Mouse (Mus musculus) hematopoietic stem cell, adult 5-6 weeks (primary cell): ENCODE measurements around the gene Sema3d. TPM values are rescaled to one million over a fixed set of nuclear protein-coding genes. Genes with fewer than 3 reads are reported as not detected.

Experiments
- ATAC-seq, 2 experiments: fragments of 125-278 bp in 1 of 2; replicated peaks in 1 of 2; 2 replicates each; pipeline ENCODE4 v1.8.0; 2016 to 2017; ENCODE audit warnings: inconsistent platforms in 2 of 2, mild to moderate bottlenecking in 2 of 2, moderate number of reproducible peaks in 2 of 2, low read depth in 1 of 2, moderate TSS enrichment in 1 of 2; ENCODE audit not compliant: low FRiP score in 2 of 2, poor library complexity in 2 of 2, severe bottlenecking in 2 of 2, insufficient read depth in 1 of 2, low TSS enrichment in 1 of 2
- total RNA-seq: library from RNA; stranded (forward); fragments of 172-1452, 232-1000 nt; gene quantifications from 2 replicates; pipeline ENCODE4 v1.2.3, GENCODE M21; 2017

Gene Sema3d
- total RNA-seq, result 16.8 and 28.8 TPM in 2 replicates

DNA sequence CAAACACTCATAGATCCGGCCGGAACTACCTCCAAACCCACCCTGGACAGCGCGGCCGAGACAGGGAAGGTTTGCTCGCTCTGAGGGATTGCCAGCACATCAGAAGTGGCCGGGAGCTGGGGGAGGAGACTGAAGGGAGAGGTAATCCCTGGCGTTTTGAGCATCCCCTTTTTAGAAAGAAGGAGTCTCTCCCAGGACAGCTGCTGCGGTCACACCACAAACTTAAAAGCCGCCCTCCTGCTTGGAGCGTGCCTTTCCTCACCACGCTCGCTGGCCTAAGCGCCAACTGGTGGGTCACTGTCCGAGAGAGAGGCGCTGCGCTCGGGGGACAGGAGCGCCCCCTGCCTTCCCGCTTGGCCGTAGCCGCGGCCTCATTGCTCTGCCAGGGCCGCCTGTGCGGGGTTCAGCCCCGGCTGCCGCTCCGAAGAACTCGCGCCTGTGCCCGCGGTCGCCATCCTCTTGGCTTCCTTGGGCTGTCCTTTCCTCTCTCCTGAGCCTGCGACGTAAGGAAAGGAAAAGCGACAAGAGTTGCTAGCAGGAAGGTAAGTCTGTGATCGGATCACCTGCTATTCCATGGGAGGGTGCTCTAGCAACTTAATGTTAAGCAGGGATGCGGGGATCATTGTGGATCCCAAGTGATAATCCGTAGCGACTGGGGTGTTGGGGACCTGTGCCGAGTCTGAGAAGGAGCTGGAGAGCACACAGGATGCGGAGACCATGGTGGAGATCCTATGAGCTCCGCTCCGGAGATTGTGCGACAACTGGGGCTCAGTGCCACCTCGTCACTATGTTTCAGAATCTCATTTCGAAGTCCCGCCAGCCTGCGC, at the start of gene Sema3d:
Gene Sema3d (plus strand): TSS at position 253 of the 827 bp plus-strand sequence.
- ATAC-seq, result peak; percentile 84 to 91

- ATAC-seq, result no peak
Observed at GRCm38 (mm10) chr5:12377261-12377660, 5.9 kb upstream of the Sema3d start.

DNA sequence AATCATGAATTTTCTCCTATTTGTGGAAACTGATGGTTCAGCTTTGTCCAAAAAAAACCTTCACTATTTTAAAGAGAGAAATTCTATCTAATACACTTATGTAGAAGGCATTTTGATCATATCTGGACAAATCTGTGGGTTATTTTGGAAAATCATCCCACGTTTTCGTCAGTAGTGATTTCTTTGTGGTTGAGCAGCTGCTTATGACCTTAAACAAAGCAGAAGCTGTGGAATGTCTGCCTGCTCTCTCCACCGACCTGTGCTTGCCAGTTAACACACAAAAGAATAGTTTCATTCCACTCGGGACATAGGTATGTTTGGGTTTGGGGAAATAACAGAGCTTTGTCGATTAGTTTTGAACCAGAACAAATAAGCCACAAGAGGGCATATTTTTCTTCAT, 4.3 kb upstream of the Sema3d start:
- ATAC-seq, result no peak

DNA sequence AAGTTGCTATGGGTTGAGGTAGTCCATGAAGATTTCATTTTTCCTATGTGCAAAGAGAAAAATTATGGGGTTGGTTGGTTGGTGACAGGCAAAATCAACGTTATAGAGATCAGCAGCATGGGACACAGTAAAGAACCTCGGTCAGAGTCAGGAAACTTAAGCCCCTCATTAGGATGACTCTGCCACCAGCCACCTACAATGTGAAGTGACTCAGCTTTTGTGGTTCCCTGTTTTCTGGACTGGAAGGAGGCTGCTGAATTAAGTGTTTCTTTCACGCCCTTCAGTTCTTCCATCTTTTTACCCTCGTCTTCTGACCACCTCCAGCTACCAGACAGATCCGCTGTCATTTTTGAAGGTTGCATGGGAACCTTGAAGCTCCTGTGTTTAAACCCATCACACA, 1.2 kb upstream of the Sema3d start:
- peak; percentile 71 to 75 for ATAC-seq

GRCm38 (mm10) chr5:12383960-12384285, 738 bp downstream of the Sema3d start:
- 0 out of 4 replicates have a peak, but pooled peaks of 1 of the 2 experiments have one; percentile 6 for ATAC-seq

- ATAC-seq, result no peak
Observed at GRCm38 (mm10) chr5:12392667-12393066, 9.5 kb downstream of the Sema3d start.

GRCm38 (mm10) chr5:12399271-12399670, 16.1 kb downstream of the Sema3d start:
- ATAC-seq, result no peak

- ATAC-seq, result no peak
Observed at GRCm38 (mm10) chr5:12404229-12404628, 21.0 kb downstream of the Sema3d start.

- no peak for ATAC-seq
Observed at GRCm38 (mm10) chr5:12412595-12412994, 29.4 kb downstream of the Sema3d start.

GRCm38 (mm10) chr5:12423264-12423663, 40.1 kb downstream of the Sema3d start:
- ATAC-seq, result no peak

GRCm38 (mm10) chr5:12441737-12442136, 58.6 kb downstream of the Sema3d start:
- no peak for ATAC-seq

GRCm38 (mm10) chr5:12442176-12443105, 59.3 kb downstream of the Sema3d start:
- ATAC-seq, result no peak; a peak in 1 of 4 replicates

DNA sequence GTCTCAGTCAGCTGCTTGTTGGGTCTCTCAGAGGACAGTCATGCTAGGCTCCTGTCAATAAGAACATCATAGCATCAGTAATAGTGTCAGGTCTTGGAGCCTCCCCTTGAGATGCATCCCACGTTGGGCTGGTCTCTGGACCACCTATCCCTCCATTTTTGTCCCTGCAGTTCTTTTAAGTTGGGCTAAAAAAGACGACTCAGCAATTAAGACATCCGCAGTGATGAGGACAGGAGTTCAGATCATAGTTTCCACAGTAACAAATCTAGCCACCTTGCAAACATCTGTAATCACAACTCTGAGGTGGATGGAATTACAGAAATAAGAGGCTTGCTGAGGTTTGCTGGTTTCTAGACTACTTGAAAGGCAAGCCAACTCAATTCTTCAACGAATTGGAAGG, 67.9 kb downstream of the Sema3d start:
- ATAC-seq, result no peak

- ATAC-seq, result no peak
Observed at GRCm38 (mm10) chr5:12454946-12455345, 71.8 kb downstream of the Sema3d start.

DNA sequence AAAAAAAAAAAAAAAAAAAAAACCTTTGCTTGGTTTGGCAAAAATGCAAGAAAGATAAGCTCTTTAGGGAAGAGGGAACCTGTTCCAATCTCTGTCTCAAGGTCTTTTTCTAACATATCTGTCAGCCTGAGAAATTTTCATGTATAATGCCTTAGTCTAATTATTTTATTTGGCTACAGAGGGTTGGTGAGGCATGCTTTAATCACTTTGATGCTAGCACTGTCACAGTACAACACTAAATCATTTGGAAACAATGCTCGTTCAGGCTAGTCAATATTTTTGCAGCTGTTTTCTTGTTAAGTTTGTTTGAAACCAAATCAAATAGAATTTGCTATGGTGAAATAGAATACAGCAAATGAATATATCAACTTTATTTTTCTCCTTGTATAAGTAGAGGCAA, 74.3 kb downstream of the Sema3d start:
- no peak for ATAC-seq

DNA sequence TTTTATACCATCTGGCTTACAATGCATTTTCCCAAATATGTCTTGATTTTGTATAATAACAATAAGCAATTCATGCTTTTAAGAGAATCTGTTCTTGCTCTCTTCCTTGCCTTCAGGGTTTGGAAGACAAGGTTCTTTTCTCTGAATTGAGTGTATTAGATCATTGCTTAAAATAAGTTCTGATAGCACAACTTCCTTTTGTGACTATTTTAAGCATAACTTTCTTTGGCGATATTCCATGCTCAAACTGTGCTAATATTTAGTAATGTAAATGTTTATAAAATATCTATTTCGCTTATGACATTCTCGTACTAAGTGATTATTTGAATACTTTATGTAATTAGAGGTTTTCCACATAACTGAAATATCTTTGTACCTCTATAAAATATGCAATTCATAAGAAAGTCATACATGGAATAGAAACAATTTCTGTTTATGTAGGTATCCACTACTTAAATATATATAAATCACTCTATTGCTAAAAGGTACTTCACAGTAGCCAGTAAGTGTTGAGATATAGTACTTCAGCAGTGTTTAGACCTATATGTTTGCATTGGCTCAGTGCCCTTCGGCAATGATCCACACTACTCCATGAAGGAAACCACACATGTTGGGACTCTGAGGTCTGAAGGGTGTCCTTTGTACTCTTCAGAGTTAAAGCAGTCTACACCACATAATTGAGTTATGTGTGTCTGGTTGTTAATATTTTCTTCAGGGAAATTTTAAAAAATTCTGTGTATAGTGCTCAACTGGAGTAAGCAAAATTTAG, 84.6 kb downstream of the Sema3d start:
- ATAC-seq, result no peak

DNA sequence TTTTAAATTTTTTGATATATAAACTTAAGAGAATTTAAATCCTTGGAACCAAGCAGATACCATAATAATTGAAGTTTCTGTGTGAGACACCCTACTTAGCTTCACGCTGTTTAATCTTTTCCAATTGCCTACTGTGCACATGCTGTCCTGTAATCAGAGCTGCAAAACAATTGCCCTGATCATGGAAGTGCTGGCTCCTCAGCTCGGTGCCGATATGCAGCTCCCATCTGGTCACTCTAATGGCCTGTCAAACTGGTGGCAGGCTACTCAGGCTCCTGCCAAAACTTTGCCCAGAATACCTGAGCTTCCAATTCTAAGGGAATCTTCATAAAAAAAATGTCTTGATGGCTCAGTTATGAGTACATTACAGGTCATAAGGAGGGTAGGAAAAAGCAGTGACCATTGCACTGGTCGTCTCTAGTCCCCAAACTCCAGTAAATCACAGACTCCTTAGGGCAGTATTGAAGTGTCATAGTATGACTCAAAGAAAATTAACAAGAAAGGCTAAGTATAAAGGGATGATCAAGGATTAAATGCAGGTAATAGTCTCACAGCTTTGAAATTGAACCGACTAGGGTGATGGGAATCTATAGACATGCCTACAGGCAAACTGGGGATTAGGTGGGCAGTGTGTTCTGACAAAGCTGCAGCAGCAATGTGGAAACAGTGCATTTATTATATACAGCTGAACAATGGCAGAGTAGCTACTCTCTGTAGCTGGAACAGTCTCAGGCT, 91.9 kb downstream of the Sema3d start:
- ATAC-seq, result no peak
